Mouse (Mus musculus): ENCODE measurements at regions not wholly inside any gene's neighbourhood (a gene's known extent, or its start where the extent isn't known, plus 50 kb on each side); places are given as distances from the start of the nearest gene placed in this dataset.

DNA sequence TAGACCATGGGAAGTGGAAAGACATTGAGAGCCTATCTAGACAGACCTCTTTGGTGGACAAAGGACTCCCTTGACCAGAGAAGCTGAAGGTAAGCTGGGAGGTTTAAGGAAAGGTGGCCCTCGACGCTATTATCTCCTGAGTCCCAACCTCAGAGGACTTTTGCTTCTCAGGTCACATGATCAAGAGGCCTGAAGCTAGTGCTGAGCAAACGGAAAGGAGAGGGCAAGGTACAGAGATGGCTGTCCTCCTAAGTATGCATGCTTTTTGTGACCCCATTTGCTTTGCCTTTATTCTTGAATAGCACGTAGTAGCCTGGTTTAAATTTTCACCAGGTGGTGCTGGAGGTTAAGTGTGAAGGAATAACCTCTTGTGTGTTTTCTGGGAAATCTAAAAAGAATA is 186.8 kb upstream of the Foxq1 start:
- ATAC-seq (replicated peaks; ENCODE audit: low read depth, poor library complexity, severe bottlenecking) = no peak

DNA sequence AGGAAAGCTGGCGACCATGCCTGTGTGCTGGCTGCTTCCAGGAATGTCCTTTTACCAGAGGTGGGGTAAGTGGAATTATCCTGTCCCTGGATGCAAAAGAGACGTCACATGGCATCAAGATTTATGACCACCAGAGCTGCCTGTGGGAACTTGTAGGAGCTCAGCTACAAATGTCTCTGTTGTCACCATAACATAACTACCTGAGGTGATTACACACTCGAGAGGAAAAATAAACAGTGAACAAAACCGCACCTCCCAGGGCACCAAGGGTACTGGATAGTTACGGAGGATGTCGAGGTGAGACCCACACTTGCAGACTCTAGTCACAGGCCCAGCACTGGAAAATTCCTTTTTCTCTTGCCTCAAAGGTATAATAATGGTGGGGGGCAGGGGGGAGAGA is 185.1 kb upstream of the Foxq1 start:
- ATAC-seq (replicated peaks; ENCODE audit: low read depth, poor library complexity, severe bottlenecking) = no peak

DNA sequence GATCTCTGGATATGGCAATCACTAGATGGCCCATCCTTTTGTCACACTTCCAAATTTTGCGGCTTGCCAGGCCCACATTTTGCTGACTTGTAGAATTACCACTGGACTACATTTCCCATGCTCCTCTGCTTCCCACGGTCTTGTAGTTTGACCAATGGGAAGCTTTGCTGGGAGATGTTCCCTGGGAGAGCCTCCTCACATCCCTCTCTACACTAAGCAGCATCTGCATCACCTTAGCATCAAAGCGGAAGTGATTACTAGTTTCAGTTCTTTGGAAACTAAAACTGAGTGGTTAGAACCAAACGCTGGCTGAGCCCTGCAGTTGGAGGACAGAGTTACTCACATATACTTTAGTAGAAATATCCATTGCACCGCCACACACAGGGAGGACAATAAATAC is 181.9 kb upstream of the Foxq1 start:
- peak; percentile 47; the same call in 1 of the 2 replicates for ATAC-seq (replicated peaks; ENCODE audit: low read depth, poor library complexity, severe bottlenecking)

DNA sequence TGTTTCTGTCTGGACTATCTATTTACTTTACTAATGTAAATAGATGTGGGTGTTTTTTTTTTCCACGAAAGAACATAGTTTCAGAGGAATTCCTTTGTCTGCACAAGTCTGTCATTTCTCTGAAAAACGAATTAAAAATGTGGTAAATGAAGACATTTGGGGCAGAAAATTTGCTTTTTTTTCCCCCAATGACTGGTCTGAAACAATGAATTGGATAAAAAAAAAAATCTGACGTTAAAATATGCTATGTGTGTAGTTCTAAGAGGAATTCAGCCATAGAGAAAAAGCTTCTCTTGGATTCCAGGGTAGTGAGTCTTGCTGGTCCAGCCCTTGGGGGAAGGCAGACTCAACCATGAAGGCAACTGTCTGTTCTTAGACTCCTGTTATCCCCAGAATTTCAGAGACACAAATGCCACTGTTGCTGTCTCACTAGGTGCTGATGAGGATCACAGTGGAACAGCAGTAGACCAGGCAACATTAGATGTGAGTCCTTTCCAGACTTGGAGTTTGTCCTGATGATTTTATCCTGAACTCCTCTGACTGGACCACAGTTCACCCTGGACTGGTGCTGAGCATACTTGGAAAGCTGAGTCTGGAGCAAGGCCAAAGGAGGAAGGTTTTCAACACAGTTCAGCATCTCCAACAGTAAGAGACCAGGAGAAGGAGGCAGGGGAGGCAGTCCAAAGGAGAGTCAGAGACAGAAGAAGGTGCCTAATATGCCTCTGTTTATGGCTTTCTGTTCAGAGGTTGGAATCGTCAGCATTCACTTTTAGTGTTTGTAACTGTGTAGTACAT is 162.3 kb upstream of the Foxq1 start:
- ATAC-seq (replicated peaks; ENCODE audit: low read depth, poor library complexity, severe bottlenecking) = no peak

DNA sequence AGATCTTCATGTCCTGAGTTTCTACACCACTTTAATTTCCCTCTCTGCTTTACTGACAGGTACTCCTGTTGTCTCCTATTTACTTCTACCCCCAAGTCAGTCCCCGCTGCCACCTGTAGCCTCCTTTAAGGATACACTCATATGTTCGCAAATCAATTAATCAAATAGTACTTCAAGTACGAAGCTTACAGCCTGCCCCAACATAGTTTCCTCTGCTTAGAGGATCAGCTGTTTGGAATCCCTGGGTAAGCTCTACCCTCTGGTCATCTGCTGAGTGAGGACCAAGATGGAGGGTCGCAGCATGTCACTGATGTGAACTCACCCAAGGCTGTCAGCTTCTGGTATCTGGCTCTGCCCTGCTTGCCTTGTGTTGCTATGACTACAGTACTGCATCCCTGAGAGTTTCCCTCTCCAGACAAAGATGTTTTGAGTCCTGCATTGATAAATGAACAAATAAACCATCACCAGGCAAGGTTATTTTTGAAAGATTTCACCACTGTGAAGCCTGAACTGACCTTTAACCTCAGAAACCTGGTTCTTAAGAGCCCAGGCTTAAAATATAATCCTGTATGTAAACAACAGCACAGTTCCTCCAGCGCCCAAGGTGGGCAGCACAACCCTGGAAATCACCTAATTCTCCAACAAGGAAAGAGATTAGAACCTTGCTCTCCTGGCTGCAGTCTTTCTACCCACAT is 159.6 kb upstream of the Foxq1 start:
- ATAC-seq (replicated peaks; ENCODE audit: low read depth, poor library complexity, severe bottlenecking) = no peak

DNA sequence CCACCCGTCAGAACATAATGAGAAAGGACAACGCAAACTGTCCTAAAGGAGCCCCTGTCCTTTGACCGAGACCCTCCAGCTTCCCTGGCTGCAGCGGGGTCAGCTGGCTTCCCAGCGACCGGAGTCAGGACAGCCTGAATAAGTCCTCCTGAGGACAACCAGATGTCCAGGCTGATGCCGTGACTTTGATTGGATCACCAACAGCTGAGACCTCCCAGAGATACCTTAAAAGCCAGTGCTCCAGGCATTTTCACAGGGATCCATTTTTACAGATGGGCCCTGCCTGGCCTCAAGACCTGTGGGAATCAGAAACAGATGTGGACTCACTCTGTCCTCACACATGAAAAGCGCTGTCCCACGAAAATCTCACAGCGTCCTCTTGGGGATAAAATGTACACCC is 158.7 kb upstream of the Foxq1 start:
- ATAC-seq (replicated peaks; ENCODE audit: low read depth, poor library complexity, severe bottlenecking) = no peak

DNA sequence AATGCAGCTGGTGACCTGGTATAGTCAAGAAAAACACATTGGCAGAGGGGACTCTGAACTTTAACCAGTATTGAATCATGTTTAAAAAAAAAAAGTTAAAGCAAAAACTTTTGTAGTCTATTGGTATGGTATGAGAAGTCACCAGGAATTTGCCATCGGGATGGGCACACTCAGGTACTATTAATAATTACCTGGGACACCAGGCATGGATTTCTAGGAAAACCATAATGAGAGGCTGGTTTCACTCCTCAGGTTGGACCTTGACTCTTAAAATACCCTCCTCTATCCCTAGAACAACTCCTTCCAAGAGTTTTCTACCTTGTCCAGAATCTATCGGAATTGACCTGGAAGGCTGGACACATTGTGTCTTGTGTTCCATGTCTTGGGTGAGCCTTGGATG is 155.5 kb upstream of the Foxq1 start:
- ATAC-seq (replicated peaks; ENCODE audit: low read depth, poor library complexity, severe bottlenecking) = no peak

DNA sequence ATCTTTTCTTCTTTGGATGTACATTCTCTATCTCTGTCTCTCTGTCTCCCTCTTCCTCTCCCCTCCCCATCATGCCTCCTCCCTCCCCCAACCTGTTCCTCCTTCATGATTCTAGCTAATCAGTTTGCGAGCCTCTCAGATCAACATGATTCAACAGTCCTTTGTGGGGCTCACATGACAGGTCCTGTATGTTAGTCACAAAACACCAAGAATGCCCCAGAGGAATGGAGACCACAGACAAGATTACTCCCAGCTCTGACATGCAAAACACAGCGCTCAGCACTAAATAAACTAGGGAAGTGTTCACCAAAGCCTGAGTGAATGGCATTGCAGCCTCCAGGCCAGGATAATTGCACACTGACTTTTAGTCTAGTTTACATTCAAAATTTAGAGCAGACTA is 150.6 kb upstream of the Foxq1 start:
- no peak for ATAC-seq (replicated peaks; ENCODE audit: low read depth, poor library complexity, severe bottlenecking)

DNA sequence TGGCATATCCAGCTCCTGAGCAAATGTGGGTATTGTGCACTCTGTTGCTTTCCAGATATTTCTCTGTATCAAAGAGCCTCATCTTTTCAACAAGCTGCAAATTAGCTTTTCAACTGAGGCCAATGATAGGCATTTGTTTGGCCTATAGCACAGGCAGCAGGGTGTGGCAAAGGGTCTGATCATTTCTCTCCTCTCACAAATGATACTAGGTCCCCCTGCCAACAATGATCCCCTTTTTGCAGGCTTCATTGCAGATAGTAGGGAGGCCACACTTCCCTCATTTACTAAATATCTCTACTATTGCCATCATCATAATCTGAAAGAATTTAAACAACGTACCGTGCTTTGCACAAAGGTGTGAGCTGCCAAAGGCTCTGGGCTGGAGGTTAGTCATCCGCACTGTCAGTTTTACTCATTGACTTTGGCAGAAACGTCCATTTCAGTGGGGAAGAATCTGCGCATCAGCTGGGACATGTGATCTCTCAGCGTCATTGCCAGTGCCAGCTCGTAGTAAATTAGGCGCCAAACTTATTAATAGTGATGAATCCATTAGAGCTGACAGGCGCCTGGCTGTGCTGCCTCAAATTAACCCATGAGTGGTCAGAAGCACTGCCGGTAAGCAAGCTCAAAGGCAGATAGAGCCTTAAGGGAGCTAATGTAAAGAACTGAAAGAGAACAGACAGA is 147.4 kb upstream of the Foxq1 start:
- no peak for ATAC-seq (replicated peaks; ENCODE audit: low read depth, poor library complexity, severe bottlenecking)

DNA sequence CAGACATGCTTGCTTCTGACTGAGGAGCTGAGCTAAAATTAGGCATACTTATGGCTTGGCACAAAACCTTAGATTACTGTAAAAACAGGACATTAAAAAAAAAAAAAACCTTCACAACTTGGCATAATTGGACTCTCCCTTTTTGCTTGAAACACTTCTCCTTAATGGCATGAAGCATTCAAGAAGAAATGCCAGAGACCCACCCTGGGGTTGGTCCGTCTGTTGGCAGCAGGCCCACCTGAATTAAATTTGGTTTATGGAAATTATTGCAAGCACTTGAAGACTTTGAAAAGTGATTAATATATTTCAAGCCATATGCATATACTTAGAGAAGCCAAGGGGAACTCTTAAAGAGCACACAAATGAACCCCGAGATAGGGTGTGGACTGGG is 146.8 kb upstream of the Foxq1 start:
- no peak for ATAC-seq (replicated peaks; ENCODE audit: low read depth, poor library complexity, severe bottlenecking)

DNA sequence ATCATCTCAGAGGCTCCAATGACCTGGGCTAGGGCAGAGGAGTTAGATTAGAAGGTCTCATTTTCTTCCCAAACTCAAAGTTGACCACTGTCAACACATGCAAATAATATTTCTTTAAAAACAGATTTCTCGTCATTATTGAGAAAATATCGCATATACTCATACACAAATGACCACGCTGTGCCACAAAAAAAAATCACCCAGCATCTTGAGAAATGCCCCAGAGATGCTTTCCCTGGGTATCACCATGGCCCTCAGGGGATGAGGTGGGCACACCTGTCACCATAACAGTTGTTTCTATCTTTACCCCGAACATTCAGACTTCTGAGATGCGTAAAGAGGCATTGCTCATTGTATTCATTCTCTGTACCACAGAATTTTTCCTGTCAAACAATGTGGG is 134.4 kb upstream of the Foxq1 start:
- ATAC-seq (replicated peaks; ENCODE audit: low read depth, poor library complexity, severe bottlenecking) = no peak

DNA sequence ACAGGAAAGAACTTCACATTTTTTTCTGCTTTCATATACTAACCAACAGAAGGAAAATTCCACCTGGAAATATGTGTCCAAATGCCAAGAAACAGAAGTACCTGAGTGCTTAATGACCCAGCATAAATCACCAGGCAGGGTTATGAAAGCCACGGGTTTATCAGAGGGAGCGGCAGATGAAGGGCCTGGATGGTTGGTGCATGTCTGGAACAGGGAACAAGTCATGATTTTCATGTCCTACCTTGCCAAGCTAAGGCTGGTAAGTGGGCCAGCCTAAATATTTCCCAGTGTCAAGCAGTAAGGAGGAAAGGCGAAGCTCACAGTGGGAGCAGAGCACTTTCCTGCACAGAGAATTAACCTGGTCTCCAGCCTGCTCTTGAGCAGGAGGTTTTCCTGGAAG is 132.3 kb upstream of the Foxq1 start:
- ATAC-seq (replicated peaks; ENCODE audit: low read depth, poor library complexity, severe bottlenecking) = no peak

DNA sequence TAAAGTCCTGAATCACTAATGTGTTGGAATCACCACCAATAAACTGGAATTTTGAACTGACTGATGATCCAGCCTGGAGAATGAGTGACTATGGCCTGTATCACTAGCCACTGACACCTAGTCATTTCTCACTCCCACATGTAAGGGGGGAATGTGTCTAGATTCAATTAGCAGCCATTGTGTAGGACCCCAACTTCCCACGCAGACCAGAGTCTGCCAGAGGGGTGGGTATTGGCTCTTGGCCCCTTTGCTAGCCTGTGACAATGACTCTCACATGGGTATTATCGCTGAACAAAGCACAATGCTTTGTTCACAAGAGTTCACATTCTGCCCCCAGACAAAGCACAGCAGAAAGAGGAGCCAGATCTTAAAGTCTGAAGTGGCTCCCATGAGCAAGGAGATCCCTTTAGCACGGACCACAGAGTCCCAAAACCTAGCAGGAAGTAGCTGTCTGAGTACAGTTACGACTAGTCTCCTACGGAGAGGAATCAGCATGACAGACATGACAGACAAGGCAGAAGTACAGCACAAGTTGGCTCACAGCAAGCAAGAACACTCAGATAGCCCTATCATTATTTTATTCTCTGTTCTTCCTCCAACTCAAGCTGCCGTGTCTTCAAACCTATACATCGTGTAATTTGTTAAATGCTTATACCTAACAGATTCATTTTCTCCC is 130.0 kb upstream of the Foxq1 start:
- no peak for ATAC-seq (replicated peaks; ENCODE audit: low read depth, poor library complexity, severe bottlenecking)

DNA sequence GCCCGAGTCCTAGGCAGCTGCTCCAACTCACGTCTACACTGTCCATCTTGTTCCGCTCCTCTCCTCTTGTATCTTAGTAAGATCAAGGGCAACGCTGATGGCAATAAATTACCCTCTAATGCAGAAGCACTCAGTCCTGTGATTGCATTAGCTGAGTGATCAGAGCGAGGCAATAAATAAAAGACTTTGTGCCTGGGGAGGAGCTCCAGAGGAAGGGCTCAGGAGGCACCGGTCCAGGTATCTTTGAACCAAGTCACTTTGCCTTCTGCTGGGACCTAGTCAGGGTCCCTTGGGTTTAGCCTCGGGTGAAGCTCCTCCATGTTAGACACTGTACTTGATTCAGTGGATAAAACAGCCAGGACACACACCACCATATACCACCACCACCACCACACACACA is 119.5 kb upstream of the Foxq1 start:
- no peak for ATAC-seq (replicated peaks; ENCODE audit: low read depth, poor library complexity, severe bottlenecking)

DNA sequence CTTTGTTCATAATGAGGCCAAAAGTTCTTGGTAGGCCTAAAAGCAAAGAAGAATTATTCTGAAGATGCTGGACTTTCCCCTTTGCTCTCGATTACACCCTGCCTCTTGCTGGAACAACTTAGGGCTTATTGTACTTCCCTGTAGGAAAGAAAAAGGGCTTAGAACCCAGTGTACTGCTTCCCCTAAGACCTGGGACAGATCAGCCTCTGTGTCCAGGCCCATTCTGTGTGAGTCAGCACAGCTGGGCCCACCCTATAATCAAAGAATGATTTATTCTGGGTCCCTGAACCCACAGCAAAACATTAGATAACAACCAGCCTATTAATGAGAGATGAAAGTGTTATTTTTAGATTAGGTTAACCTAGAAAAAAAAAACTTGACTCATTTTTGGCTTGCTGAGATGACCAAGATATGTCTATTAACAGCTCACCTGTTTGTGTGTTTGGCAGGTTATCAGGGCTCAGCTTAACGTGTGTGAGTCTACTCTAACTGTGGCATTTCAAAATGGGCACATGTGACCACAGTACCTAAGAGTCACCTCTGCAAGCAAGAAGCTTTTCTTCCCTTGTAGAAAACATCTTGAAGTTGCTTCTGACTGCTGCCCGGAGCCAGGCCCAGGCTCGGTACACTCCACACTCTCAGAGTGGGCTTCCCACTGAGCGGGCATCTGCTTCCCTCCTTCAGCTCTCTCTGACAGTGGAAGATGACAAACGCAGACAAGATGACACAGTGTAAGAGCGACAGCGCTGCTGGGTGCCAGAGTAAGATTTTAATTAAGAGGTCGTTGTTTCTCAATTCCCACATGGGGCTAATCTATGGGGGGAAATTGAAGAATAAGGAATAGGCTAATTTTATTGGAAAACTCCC is 115.9 kb upstream of the Foxq1 start:
- no peak for ATAC-seq (replicated peaks; ENCODE audit: low read depth, poor library complexity, severe bottlenecking)

DNA sequence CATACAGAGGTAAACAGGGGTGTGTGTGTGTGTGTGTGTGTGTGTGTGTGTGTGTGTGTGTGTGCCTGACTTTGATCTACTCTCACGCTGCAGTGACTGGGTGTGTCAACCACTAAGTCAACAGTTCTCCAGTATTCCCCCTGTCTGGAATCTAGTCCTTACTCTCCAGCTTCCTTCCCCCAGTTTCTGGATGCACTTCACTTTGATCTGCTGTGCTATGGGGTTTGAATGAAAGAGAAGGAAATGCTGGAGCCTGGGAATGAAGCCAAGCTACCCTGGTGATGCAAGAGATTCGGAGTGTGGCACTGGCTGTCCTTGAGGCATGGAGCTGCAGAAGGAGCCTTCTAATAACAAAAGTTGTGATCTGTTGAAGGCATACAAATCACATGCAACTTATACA is 97.1 kb upstream of the Foxq1 start:
- no peak for ATAC-seq (replicated peaks; ENCODE audit: low read depth, poor library complexity, severe bottlenecking)

DNA sequence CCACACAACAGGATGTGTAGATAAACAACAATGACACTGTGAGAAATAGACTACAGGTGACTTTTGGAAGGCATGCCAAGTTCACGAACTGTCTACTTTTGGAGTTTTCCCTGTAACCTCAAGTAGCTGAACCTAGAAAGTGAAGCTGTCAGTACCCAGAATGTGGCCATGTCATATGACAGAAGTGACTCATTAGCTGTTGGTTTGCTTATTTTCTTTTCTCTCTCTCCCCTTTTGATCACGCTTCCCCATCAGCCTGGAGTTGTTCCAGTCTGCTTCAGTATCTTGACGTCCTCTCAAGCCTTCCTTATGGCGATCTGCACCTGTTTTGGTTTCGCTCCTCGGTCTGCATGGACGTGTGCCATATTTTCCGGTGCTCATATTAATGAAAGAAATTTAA is 90.8 kb upstream of the Foxq1 start:
- no peak for ATAC-seq (replicated peaks; ENCODE audit: low read depth, poor library complexity, severe bottlenecking)

DNA sequence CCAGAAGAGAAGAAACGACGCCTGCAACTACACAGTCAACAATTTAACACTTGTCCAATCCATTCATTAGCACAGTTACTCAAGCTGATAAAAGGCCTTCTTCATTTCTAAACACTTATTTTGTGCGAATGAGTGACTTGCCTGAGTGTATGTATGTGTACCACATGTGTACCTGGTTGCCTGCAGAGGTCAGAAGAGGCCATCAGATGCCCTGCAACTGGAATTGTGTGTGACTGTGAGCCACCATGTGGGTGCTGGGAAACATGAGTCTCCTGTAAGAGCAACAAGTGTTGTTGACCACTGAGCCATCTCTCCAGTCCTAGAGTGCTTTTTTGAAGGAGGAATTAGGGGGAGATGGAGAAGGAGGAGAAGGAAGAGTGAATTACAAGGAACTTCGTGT is 90.2 kb upstream of the Foxq1 start:
- ATAC-seq (replicated peaks; ENCODE audit: low read depth, poor library complexity, severe bottlenecking) = no peak

DNA sequence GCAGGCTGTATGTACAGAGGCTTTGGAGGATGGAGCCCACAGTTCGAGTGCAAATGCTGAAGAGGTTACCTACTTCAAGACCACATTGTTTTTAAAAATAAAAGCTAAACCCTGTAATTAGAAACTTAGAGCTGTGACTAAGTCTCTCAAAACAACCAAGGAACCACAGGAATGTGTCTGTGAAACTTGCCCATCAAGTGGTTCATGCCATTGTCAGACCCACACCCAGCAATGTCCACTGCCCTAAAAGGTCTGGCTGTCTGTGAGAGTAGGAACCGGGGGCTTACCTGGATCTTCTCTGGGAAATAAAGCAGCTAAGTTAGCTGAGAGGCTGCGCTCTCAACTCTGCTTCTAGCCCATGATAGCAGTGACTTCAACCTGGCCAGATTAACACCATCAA is 87.8 kb upstream of the Foxq1 start:
- ATAC-seq (replicated peaks; ENCODE audit: low read depth, poor library complexity, severe bottlenecking) = no peak

DNA sequence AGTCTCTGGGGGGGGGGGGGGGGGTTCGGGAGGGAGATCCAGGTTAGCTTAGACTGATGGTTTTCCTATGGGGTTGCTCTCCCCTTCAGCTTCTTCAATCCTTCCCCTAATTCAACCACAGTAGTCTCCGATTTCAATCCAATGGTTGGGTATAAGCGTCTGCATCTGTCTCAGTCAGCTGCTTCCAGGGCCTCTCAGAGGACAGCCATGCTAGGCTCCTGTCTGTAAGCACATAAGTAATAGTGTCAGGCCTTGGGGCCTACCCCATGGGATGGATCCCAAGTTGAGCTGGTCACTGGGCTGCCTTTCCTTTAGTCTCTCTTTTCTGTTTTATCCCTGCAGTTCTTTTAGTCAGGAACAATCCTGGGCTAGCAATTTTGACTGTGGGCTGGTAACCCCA is 87.0 kb upstream of the Foxq1 start:
- no peak for ATAC-seq (replicated peaks; ENCODE audit: low read depth, poor library complexity, severe bottlenecking)
